Mouse (Mus musculus) NIH3T3 (cell line): ENCODE data around the gene Zfp804a.

Source experiments
- DNase-seq: peaks from one replicate; pipeline ENCODE4 v3.0.0-alpha.2; 2012; ENCODE audit warnings: low read depth

Zfp804a gene

DNA sequence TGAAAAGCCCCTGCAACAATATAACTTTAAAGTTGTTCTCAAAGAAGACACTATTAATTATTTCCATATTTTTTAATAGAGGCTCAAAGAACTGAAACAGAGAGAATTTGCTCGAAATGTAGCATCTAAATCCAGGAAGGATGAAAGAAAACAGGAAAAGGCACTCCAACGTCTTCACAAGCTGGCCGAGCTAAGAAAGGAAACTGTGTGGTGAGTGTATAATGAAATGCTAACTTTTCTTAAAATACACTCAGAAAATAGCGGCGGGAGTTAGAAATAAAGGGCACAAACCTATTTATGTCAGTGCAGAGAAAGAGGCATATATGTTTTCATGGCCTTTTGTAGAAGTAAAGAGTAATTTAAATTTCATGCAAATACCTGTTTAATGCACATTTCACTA, 200.4 kb downstream of the Zfp804a start:
- DNase-seq = no peak

DNA sequence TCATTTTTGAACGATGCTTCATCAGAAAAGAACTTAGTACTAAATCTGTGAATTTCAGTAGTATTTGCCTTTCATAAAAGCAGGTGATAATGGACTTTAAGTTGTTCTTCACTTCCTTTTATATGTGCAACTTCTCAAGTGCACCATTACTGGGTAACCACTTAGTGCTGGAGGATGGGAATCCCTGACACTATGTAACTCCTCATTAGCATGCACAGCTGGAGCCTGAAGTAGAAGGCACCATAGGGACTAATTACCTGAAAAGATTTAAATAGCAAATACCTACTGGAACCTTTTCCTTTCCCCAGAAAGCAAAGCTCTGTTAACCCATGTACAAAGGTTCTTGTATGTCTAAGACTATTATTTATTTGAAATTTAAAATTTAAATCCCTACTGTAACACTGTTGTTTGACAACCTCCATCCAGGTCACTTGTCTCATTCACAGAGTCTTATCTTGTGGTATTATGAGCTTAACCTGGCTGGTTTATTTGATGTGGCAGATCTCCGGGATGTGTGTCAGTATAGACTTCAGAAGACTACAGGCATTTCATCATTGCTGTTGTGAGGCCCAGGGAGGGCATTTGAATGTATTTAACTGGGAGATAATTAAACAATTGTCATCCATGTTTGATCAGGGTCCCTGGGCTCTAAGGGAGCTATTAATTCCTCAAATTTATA, 229.7 kb downstream of the Zfp804a start:
- no peak for DNase-seq

GRCm38 (mm10) chr2:82294932-82295493, 242.0 kb downstream of the Zfp804a start:
- DNase-seq = no peak
